8 mouse cellular contexts compared by ENCODE assay signal in the genomic region with DNA sequence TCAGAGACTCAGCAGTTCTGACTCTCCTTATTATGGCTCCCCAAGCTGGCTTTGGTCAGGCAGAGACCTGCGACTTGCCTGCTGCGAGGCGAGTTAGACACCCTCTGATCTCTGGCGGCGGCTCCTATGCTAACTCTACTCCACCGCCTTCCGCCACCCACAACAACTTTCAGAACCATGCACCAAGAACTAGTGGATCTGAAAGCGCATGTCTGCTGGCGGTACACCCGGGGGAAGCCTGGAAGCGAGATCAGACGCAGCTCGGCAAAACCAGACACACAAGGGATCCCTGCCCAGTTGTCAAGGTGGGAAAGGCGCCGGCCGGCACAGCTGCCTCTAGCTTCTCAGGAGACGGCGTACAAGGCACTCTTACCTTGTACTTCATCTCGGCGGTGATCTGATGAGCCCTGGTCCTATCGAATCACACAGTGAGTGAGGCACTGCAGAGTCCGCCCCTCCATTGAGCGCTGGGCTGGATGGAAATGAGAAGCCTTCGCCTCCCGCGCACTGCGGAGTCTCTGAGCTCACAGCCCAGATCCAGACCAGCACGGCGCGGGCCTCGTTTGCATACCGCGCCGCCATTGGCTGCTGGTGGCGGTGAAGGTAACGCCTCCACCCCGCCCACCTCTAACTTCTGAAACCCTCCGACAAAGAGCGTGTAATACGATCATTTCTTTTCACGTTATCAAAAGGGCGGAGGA.
DNase-seq lines count a peak whose midpoint lies in the region; ATAC-seq and TF ChIP-seq lines count a peak whose summit lies in the region.

No protein-coding gene starts in this region.

- DNase-seq in NIH3T3 (ENCODE audit: low read depth), result peak; percentile 95
- DNase-seq in cerebellum, adult 9-11 months, result peak; percentile 82
- DNase-seq in frontal cortex, adult 2 months (ENCODE audit: extremely low spot score in 1 of 2, low spot score in 1 of 2), result peak; percentile 83 to 97
- DNase-seq in hindbrain, embryonic 11.5 days (ENCODE audit: low spot score), result peak; percentile 94
- peak; percentile 88 to 93 for DNase-seq in layer of hippocampus, postnatal 10 days (ENCODE audit: low spot score in 2 of 2)
- peak; percentile 98 for DNase-seq in lung, postnatal 0 days (ENCODE audit: low spot score)
- peak; percentile 83 for DNase-seq in ovary, postnatal 10 days (ENCODE audit: low spot score)
- DNase-seq in thymus, postnatal 0 days (ENCODE audit: low spot score), result peak; percentile 95

- peak overlapping the region; percentile 77 for H3K27ac ChIP-seq in hindbrain, embryonic 11.5 days (ENCODE audit: low read depth, low read length)
- peak overlapping the region; percentile 94 for H3K27ac ChIP-seq in lung, postnatal 0 days (ENCODE audit: low read length)

- H3K9ac ChIP-seq in hindbrain, embryonic 11.5 days (ENCODE audit: low read depth, low read length), result peak overlapping the region; percentile 56
- peak overlapping the region; percentile 70 for H3K9ac ChIP-seq in lung, postnatal 0 days (replicated peaks; ENCODE audit: low read depth)

- peak overlapping the region; percentile 45 for H3K4me3 ChIP-seq in hindbrain, embryonic 11.5 days (ENCODE audit: low read depth, low read length)
- H3K4me3 ChIP-seq in lung, postnatal 0 days (ENCODE audit: low read depth, low read length), result peak overlapping the region; percentile 63

- peak; percentile 24; the same call in 1 of the 2 replicates for TF ChIP-seq CTCF in lung, postnatal 0 days (IDR thresholded peaks at IDR 0.05)

- H3K27me3 ChIP-seq in hindbrain, embryonic 11.5 days (ENCODE audit: control insufficient read depth, insufficient read depth, low read length), result no peaks in the 10 kb centered on the region
- no peaks in the 10 kb centered on the region for H3K27me3 ChIP-seq in lung, postnatal 0 days (replicated peaks; ENCODE audit: insufficient read depth, low read length)

- H3K36me3 ChIP-seq in hindbrain, embryonic 11.5 days (ENCODE audit: control insufficient read depth, insufficient read depth, low read length), result no peaks in the 10 kb centered on the region
- no peaks in the 10 kb centered on the region for H3K36me3 ChIP-seq in lung, postnatal 0 days (ENCODE audit: insufficient read depth, low read length)

- peaks cover 2% of the 10 kb centered on the region; the same call in 1 of the 2 replicates for H3K4me1 ChIP-seq in hindbrain, embryonic 11.5 days (replicated peaks; ENCODE audit: control insufficient read depth, insufficient read depth, low read length)
- peaks cover 32% of the 10 kb centered on the region; the same call in 1 of the 2 replicates for H3K4me1 ChIP-seq in lung, postnatal 0 days (ENCODE audit: insufficient read depth, low read depth, low read length)

- WGBS in hindbrain, embryonic 11.5 days, result under 1% methylated on average over 42 of the region's 42 CpGs
- 1% methylated on average over 42 of the region's 42 CpGs for WGBS in lung, postnatal 0 days

- peak; percentile 98 for ATAC-seq in hindbrain, embryonic 11.5 days (ENCODE audit: low FRiP score)
- ATAC-seq in lung, postnatal 0 days, result peak; percentile 97

- TF ChIP-seq EP300 in lung, postnatal 0 days (IDR thresholded peaks at IDR 0.05), result no peak; the same call in 1 of the 2 replicates

- H3K9me3 ChIP-seq in hindbrain, embryonic 11.5 days (ENCODE audit: control insufficient read depth, low read length), result no peaks in the 10 kb centered on the region
- H3K9me3 ChIP-seq in lung, postnatal 0 days (ENCODE audit: low read length), result no peaks in the 10 kb centered on the region

- peak overlapping the region; percentile 45 for H3K4me2 ChIP-seq in hindbrain, embryonic 11.5 days (replicated peaks; ENCODE audit: low read depth, low read length)
- H3K4me2 ChIP-seq in lung, postnatal 0 days (replicated peaks; ENCODE audit: low read depth, low read length), result peak overlapping the region; percentile 69

Comparison
In these comparisons a context has a peak if more than half of its experiments do, and no peak if none do; other contexts are left out.
1. Peak in every context shown above with its lines: DNase-seq, ATAC-seq, H3K4me3 ChIP-seq and H3K27ac ChIP-seq.